Mouse (Mus musculus) gastrocnemius, postnatal 36 days (tissue): ENCODE results near the gene Vmn1r223. TPM values are rescaled to one million over a fixed set of nuclear protein-coding genes. Genes with fewer than 3 reads are reported as not detected.

Experiments used
- total RNA-seq, 2 experiments: library from RNA; stranded (reverse); gene quantifications; 2 replicates each; pipeline ENCODE4 v1.2.3; 2021

Gene Vmn1r223
- total RNA-seq, 2 experiments from 2014 or later, result not detected

Other genes starting within 250 kb of the Vmn1r223 start
- gene Vmn1r213, start 239.5 kb upstream of the Vmn1r223 start, total RNA-seq, result not detected
- not detected for gene Vmn1r214, start 216.7 kb upstream of the Vmn1r223 start, total RNA-seq
- gene Vmn1r215, start 179.1 kb upstream of the Vmn1r223 start, total RNA-seq, result not detected
- not detected for gene Vmn1r217, start 128.9 kb upstream of the Vmn1r223 start, total RNA-seq
- not detected for gene Vmn1r218, start 114.0 kb upstream of the Vmn1r223 start, total RNA-seq
- gene Vmn1r219, start 87.8 kb upstream of the Vmn1r223 start, total RNA-seq, result not detected
- gene Vmn1r220, start 59.2 kb upstream of the Vmn1r223 start, total RNA-seq, result not detected
- not detected for gene Vmn1r221, start 33.0 kb upstream of the Vmn1r223 start, total RNA-seq
- gene Vmn1r222, start 11.2 kb upstream of the Vmn1r223 start, total RNA-seq, result not detected
- 10 to 100 TPM in 1 of 2 experiments, 1 to 10 TPM in 1; 8.4 to 11.1 TPM for gene Zfp322a, start 122.1 kb downstream of the Vmn1r223 start, total RNA-seq
- gene Abt1, start 176.7 kb downstream of the Vmn1r223 start, total RNA-seq, result 1 to 10 TPM; 3.2 to 3.3 TPM
- gene Btn1a1, start 218.8 kb downstream of the Vmn1r223 start, total RNA-seq, result not detected
- gene Btn2a2, start 241.7 kb downstream of the Vmn1r223 start, total RNA-seq, result not detected